In genomic region chr3:54795806-54796205, GRCm38 (mm10) we compare ENCODE assay signal across 10 mouse cellular contexts. TPM values are rescaled to one million over a fixed set of nuclear protein-coding genes. Genes with fewer than 3 reads are reported as not detected.
DNase-seq lines count a peak whose midpoint lies in the region; ATAC-seq and TF ChIP-seq lines count a peak whose summit lies in the region.
"Had no signal": no experiment of that assay in that cellular context is flagged by ENCODE, and none has a peak within 500 bp of the region (broad histone marks: within the 10 kb centered on the region; RNA-seq: fewer than 3 reads in every experiment).

No protein-coding gene starts in this region.

- no peak for DNase-seq in cerebellum, adult 2 months
- peak; percentile 19 for DNase-seq in hindbrain, embryonic 11.5 days (ENCODE audit: low spot score)
- DNase-seq in lung, embryonic 14.5 days, result peak; percentile 58
- no peak for DNase-seq in lung, postnatal 4 days
- DNase-seq in splenic B cell, adult 2 months (ENCODE audit: low read depth, low spot score), result peak; percentile 15
- DNase-seq in thymus, postnatal 36 days, result no peak
- DNase-seq: kidney, adult 8-10 months had no signal

- H3K36me3 ChIP-seq in hindbrain, embryonic 11.5 days (ENCODE audit: control insufficient read depth, insufficient read depth, low read length), result no peaks in the 10 kb centered on the region
- no peaks in the 10 kb centered on the region; the same call in 1 of the 2 replicates for H3K36me3 ChIP-seq in hindbrain, embryonic 12.5 days
- 0 out of 2 replicates have a peak, but pooled peaks cover 8% of the 10 kb centered on the region for H3K36me3 ChIP-seq in lung, embryonic 14.5 days (ENCODE audit: insufficient read depth)
- no peaks in the 10 kb centered on the region for H3K36me3 ChIP-seq in splenic B cell, adult 2 months (ENCODE audit: control insufficient read depth, insufficient read depth, low read length, poor library complexity, severe bottlenecking)

- H3K9me3 ChIP-seq in hindbrain, embryonic 11.5 days (ENCODE audit: control insufficient read depth, low read length), result no peaks in the 10 kb centered on the region
- H3K9me3 ChIP-seq in hindbrain, embryonic 12.5 days (replicated peaks), result peaks cover 7% of the 10 kb centered on the region; the same call in 1 of the 2 replicates
- peaks cover 4% of the 10 kb centered on the region; the same call in 1 of the 2 replicates for H3K9me3 ChIP-seq in lung, embryonic 14.5 days (ENCODE audit: low read depth, low read length)

- no peak overlapping the region for H3K27ac ChIP-seq in cerebellum, adult 2 months (ENCODE audit: insufficient read depth, low read length)
- no peak overlapping the region for H3K27ac ChIP-seq in hindbrain, embryonic 11.5 days (ENCODE audit: low read depth, low read length)
- H3K27ac ChIP-seq in hindbrain, embryonic 12.5 days, result no peak overlapping the region
- H3K27ac ChIP-seq in lung, embryonic 14.5 days (ENCODE audit: low read depth), result no peak overlapping the region
- H3K27ac ChIP-seq: macrophage had no signal

- TF ChIP-seq CTCF in cerebellum, adult 2 months (IDR thresholded peaks at IDR 0.05; ENCODE audit: borderline replicate concordance, insufficient read depth, low read depth, low read length), result peak; percentile 27; the same call in 1 of the 2 replicates
- peak; percentile 43 for TF ChIP-seq CTCF in lung, embryonic 14.5 days (IDR thresholded peaks at IDR 0.05; ENCODE audit: low read depth)

- TF ChIP-seq POLR2A in cerebellum, adult 2 months (IDR thresholded peaks at IDR 0.05; ENCODE audit: borderline replicate concordance, insufficient read depth, low read length), result no peak

- no peak overlapping the region for H3K9ac ChIP-seq in hindbrain, embryonic 11.5 days (ENCODE audit: low read depth, low read length)
- no peak overlapping the region for H3K9ac ChIP-seq in hindbrain, embryonic 12.5 days
- H3K9ac ChIP-seq in lung, embryonic 14.5 days, result no peak overlapping the region

- no peak overlapping the region for H3K4me3 ChIP-seq in cerebellum, adult 2 months (replicated peaks; ENCODE audit: insufficient read depth, low read depth, low read length)
- H3K4me3 ChIP-seq in hindbrain, embryonic 11.5 days (ENCODE audit: low read depth, low read length), result no peak overlapping the region
- H3K4me3 ChIP-seq in hindbrain, embryonic 12.5 days, result no peak overlapping the region
- no peak overlapping the region for H3K4me3 ChIP-seq in lung, embryonic 14.5 days (ENCODE audit: low read depth, low read length)

- no peak for ATAC-seq in cerebellum, adult (ENCODE audit: insufficient number of reproducible peaks, low FRiP score, low TSS enrichment)
- ATAC-seq in hindbrain, embryonic 11.5 days (ENCODE audit: low FRiP score), result no peak
- no peak for ATAC-seq in hindbrain, embryonic 12.5 days (ENCODE audit: low FRiP score)
- no peak for ATAC-seq in lung, embryonic 14.5 days (ENCODE audit: insufficient read depth)

- H3K4me2 ChIP-seq in hindbrain, embryonic 11.5 days (replicated peaks; ENCODE audit: low read depth, low read length), result no peak overlapping the region
- no peak overlapping the region for H3K4me2 ChIP-seq in hindbrain, embryonic 12.5 days (replicated peaks)
- no peak overlapping the region for H3K4me2 ChIP-seq in lung, embryonic 14.5 days

- H3K4me1 ChIP-seq in cerebellum, adult 2 months (ENCODE audit: control insufficient read depth, insufficient read depth, low read length), result no peaks in the 10 kb centered on the region
- no peaks in the 10 kb centered on the region for H3K4me1 ChIP-seq in hindbrain, embryonic 11.5 days (replicated peaks; ENCODE audit: control insufficient read depth, insufficient read depth, low read length)
- no peaks in the 10 kb centered on the region for H3K4me1 ChIP-seq in hindbrain, embryonic 12.5 days
- no peaks in the 10 kb centered on the region for H3K4me1 ChIP-seq in lung, embryonic 14.5 days (ENCODE audit: insufficient read depth)

- no peaks in the 10 kb centered on the region for H3K27me3 ChIP-seq in cerebellum, adult 2 months (ENCODE audit: control insufficient read depth, insufficient read depth, low read length)
- H3K27me3 ChIP-seq in hindbrain, embryonic 11.5 days (ENCODE audit: control insufficient read depth, insufficient read depth, low read length), result no peaks in the 10 kb centered on the region
- no peaks in the 10 kb centered on the region for H3K27me3 ChIP-seq in hindbrain, embryonic 12.5 days
- H3K27me3 ChIP-seq in lung, embryonic 14.5 days (ENCODE audit: insufficient read depth, low read length), result no peaks in the 10 kb centered on the region
- H3K27me3 ChIP-seq in splenic B cell, adult 2 months (ENCODE audit: control insufficient read depth, insufficient read depth, low read length, poor library complexity, severe bottlenecking), result no peaks in the 10 kb centered on the region

- WGBS in cerebellum, adult 2 months, result 100% methylated on average over 1 of the region's 1 CpGs
- 94% methylated on average over 1 of the region's 1 CpGs for WGBS in hindbrain, embryonic 11.5 days
- 95% methylated on average over 1 of the region's 1 CpGs for WGBS in hindbrain, embryonic 12.5 days
- 96% methylated on average over 1 of the region's 1 CpGs for WGBS in lung, embryonic 14.5 days

RNA-seq across cellular contexts. Expression of gene Rfxap, which starts 11.8 kb away (rescaled TPM):
- 61.4 and 69.0 TPM in 2 replicates for polyA plus RNA-seq in cerebellum, adult 2 months (2012; rRNA removed)
- polyA plus RNA-seq in hindbrain, embryonic 11.5 days (2014; fragmentation: Nextera tagmentation; extraction: Ambion mirVana), result 61.4 and 62.4 TPM in 2 replicates
- polyA plus RNA-seq in hindbrain, embryonic 12.5 days (2016; fragmentation: Nextera tagmentation; extraction: Ambion mirVana), result 67.9 and 69.0 TPM in 2 replicates
- 34.4 and 35.6 TPM in 2 replicates for polyA plus RNA-seq in lung, embryonic 14.5 days (2014; fragmentation: Nextera tagmentation; extraction: Ambion mirVana)

RNA-seq across cellular contexts. Expression of gene Smad9, which starts 40.4 kb away (rescaled TPM):
- 13.7 and 15.5 TPM in 2 replicates for polyA plus RNA-seq in cerebellum, adult 2 months (2012; rRNA removed)
- polyA plus RNA-seq in hindbrain, embryonic 11.5 days (2014; fragmentation: Nextera tagmentation; extraction: Ambion mirVana), result 0.56 and 0.66 TPM in 2 replicates
- 0.66 and 0.70 TPM in 2 replicates for polyA plus RNA-seq in hindbrain, embryonic 12.5 days (2016; fragmentation: Nextera tagmentation; extraction: Ambion mirVana)
- 2.4 and 2.9 TPM in 2 replicates for polyA plus RNA-seq in lung, embryonic 14.5 days (2014; fragmentation: Nextera tagmentation; extraction: Ambion mirVana)
- polyA plus RNA-seq: macrophage had no signal

Comparison
In these comparisons a context has a peak if more than half of its experiments do, and no peak if none do; other contexts are left out.
1. DNase-seq: peak in hindbrain, embryonic 11.5 days (single experiment), lung, embryonic 14.5 days (single experiment) and splenic B cell, adult 2 months (single experiment); none in cerebellum, adult 2 months (0 of 2), lung, postnatal 4 days (0 of 2) and thymus, postnatal 36 days (0 of 2).